Mouse (Mus musculus): ENCODE results near the gene Ccdc83. TPM values are rescaled to one million over a fixed set of nuclear protein-coding genes. Genes with fewer than 3 reads are reported as not detected.

Gene Ccdc83
- total RNA-seq (2021) = not detected
- long read RNA-seq, experiment 1 = 0 reads
- long read RNA-seq, experiment 2 = 0 reads

- peak; percentile 81 to 87 for DNase-seq (ENCODE audit: low spot score in 2 of 2)
Observed at GRCm38 (mm10) chr7:90265289-90265970, at the start of gene Ccdc83. Gene Ccdc83 (minus strand): TSS chr7:90265777.

GRCm38 (mm10) chr7:90313421-90313820, 47.8 kb upstream of the Ccdc83 start:
- no peak for DNase-seq (ENCODE audit: low spot score in 2 of 2)

- no peak for DNase-seq (ENCODE audit: low spot score in 2 of 2)
Observed at GRCm38 (mm10) chr7:90312151-90312883, 46.7 kb upstream of the Ccdc83 start.

DNA sequence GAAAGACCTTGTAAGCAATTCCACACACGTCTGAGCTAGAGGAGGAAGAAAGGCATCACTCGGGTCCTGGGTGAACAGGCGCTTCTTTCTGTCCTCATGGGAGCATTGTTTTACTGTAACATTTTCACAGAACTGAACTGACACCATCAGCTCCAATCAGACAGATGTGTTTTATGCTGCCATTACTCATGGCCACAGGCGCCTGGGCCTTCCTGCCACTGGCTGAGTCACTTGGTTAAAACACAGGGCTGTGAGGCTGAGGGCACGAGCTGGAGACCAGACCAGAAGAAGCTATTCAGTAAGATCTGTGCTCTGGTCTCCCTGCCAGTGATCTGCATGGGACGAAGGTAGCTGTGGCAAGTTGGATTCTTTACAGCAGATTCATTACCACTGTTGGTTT, 42.4 kb upstream of the Ccdc83 start:
- no peak for DNase-seq (ENCODE audit: low spot score in 2 of 2)

DNA sequence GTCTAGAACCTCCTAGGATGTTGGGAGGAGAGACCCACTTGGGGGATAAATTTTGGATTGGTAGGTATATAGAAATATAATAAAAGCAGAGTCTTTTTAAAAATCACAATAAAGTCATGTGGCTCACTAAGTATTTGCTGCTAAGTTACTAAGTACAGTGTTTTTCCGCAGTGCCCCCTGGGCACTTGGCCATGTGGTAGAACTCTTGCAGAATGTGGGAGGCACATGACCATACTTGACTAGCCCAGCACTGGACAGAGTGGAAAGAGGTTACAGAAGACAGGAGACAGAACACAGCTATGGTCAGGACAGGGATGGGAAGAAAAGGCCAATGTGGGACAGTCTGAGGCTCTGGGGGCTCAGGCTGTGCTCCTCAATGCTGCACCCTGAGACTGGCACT, 41.4 kb upstream of the Ccdc83 start:
- DNase-seq (ENCODE audit: low spot score in 2 of 2) = no peak

DNA sequence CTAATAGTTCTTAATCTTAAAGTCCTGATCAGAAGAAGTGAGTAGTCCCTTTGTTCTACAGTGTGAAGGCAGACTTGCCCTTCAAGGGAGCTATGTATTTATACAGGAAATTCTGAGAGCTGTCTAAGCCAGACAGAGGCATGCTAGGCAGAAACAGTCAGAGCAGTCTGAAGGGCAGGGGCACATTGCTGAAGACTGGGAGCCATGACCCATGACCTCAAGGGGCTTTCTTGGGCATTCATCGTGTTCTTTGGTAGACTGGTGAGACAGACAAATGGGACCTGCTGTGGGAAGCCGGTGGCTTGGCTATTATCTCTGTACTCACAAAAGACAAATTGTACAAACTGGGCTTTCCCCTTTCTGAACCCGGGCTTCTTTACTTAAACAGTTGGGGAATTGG, 40.5 kb upstream of the Ccdc83 start:
- no peak for DNase-seq (ENCODE audit: low spot score in 2 of 2)

DNA sequence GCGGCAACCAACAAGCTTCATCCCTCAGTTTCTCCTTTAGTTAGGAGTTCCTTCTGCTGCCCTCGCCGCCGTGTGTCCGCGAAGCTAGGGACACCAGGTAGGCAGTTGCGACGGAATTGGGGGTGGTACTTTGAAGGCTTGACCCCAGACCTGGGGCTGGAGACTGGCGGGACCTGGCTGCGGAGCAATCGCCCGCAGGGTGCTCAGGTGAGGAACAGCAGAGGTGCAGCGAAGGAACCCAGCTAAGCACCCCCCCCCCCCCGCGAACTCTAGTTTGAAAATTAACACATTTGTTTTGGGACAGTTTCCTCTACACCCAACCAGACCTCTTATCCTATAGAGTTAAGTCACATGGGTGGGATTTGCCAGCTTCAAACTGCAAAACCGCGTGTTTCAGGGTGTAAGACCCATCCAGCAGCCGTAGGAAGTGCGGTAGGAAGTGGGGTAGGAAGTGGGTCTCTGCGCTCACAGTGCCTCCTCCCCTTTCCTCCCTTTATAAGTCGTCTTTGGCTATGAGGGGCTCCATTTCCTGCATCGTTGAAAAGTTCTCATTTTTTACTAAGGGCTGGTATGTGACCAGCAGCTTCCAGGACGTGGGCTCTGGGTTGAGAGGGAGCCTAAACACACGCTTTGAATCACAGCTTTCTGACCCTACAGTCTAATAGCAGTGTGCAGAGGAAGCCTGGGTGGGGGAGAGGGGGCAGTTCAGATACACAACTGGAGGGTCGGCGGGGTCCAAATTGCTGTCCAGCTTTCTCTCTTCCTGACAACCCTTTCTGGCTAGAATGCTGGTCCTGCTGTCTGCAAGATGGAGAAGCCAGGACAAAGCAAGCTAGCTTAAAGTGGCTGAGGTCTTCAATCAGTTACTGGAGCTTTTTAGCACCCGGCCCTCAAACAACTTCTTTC, 37.3 kb upstream of the Ccdc83 start:
- no peak for DNase-seq (ENCODE audit: low spot score in 2 of 2)

- peak in 1 of 2 experiments; percentile 11 for DNase-seq (ENCODE audit: low spot score in 2 of 2)
Observed at GRCm38 (mm10) chr7:90301942-90302646, 36.5 kb upstream of the Ccdc83 start, which contains the start of gene Sytl2. Gene Sytl2 (plus strand): TSS chr7:90302252.

DNA sequence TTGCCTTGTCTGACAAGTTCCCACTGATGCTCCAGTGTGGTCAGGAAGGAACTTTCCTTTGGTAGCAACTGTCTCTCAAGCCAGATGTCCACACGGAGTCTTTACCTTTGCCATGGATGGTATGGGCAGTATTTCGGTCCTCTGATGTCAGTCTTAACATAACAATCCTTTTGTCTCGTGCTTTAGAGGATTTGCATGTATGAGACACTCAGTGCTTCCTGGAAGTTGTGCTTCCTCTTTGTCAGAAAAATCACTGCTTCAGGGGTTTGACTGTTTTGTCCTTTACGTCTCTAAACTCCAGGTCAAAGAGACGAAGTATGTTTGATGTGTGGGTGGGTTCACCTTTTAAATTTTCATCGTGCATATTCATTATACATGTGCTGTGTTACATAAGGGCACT, 26.3 kb upstream of the Ccdc83 start:
- DNase-seq (ENCODE audit: low spot score in 2 of 2) = no peak

DNA sequence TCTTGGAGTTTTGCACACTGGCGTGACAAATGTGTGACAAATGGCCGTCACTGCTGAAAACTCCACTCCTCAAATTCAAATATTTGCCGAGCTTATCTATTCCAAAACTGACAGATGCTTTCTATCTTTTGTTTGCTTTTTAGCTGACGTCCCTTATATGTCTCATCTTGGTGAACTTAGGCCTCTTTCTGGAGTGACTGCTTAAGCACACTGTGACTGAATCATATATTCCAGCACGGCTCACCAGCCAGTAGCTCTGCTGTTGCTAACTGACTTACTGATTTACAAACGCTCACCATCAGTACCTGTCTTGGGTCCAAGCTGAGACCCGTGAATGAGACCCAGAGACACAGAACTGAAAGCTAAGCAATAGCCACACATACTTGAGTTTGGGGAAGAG, 19.2 kb upstream of the Ccdc83 start:
- DNase-seq (ENCODE audit: low spot score in 2 of 2) = no peak

DNA sequence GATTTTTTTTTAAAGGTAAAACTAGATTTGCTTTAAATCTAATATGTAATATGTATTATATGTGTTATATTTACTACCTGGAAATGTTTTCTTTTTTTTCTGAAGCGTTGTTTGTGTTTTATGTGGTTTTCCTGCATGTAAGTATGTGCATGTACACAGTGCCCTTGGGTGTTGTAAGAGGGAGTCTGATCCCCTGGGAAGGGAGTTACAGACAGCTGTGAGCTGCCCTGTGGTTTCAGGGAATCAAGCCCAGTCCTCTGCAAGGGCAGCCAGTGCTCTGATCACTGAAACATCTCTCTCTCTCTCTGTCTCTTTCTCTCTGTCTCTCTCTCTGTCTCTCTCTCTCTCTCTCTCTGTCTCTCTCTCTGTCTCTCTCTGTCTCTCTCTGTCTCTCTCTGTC, 17.2 kb upstream of the Ccdc83 start:
- no peak for DNase-seq (ENCODE audit: low spot score in 2 of 2)

- no peak for DNase-seq (ENCODE audit: low spot score in 2 of 2)
Observed at GRCm38 (mm10) chr7:90281759-90282546, 16.4 kb upstream of the Ccdc83 start.

GRCm38 (mm10) chr7:90280878-90281277, 15.3 kb upstream of the Ccdc83 start:
- no peak for DNase-seq (ENCODE audit: low spot score in 2 of 2)

DNA sequence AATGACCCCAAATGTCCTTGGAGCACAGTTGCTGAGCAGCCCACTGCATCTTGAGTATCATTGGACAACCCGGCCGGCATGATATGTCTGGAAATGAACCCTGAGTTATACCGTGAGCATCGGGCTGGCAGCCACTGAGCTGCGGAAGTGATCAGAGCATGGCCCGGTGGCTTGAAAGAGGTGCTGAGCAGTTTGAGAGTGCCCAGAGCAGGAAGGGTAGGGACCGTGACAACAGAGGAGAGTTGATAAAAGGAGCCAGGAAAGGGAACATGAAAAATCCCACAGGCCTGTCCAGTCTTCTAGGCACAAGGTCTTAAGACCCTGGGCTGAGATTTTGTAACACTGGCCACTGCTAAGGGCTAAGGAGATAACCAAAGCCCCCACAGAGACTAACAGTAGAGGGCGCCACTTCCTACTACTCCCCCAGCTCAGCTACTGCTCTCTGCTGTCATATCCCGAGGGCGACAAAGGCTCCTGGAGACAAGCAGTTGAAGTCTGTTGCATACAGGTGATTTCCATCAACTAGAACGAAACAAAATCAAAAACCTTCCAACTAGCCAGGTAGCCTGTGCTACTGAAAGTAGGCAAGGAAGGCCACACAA, 14.8 kb upstream of the Ccdc83 start:
- DNase-seq (ENCODE audit: low spot score in 2 of 2) = no peak

- no peak for DNase-seq (ENCODE audit: low spot score in 2 of 2)
Observed at GRCm38 (mm10) chr7:90279136-90279535, 13.6 kb upstream of the Ccdc83 start.

DNA sequence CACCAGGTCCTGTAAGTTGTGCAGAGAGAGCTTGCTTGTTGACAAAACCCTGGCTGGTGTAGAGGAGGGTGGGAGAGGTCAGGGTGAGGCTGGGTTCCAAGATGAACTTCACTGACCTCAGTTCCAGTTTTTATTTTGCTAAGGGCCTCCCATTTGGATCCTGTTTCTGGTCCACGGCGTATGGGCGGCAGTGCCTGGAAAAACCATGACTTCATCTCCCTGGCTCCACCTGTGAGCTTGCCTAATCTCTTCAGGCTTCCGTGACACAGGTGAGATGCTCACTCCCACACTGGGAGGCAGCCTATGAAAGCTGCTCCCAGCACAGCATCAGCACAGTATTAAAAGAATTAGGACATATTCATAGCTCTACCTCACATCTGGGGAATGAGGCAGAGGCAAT, 12.2 kb upstream of the Ccdc83 start:
- DNase-seq (ENCODE audit: low spot score in 2 of 2) = no peak

- DNase-seq (ENCODE audit: low spot score in 2 of 2) = no peak
Observed at GRCm38 (mm10) chr7:90277246-90277645, 11.7 kb upstream of the Ccdc83 start.

GRCm38 (mm10) chr7:90274561-90275100, 9.1 kb upstream of the Ccdc83 start:
- peak in 1 of 2 experiments; percentile 44 for DNase-seq (ENCODE audit: low spot score in 2 of 2)

GRCm38 (mm10) chr7:90270141-90270540, 4.6 kb upstream of the Ccdc83 start:
- DNase-seq (ENCODE audit: low spot score in 2 of 2) = no peak
